Mouse (Mus musculus) MEL (cell line): Measurements from ENCODE around the gene Gm20521. TPM values are rescaled to one million over a fixed set of nuclear protein-coding genes. Genes with fewer than 3 reads are reported as not detected.

Experiments used
- DNase-seq: peaks from one replicate; pipeline ENCODE4 v3.0.0; 2011; ENCODE audit warnings: low read depth, low spot score
- H3K27ac ChIP-seq: 2 replicates; pipeline ENCODE4 v1.5.1; 2012; ENCODE audit warnings: low read depth, mild to moderate bottlenecking, control low read depth, low read length, moderate library complexity; ENCODE audit not compliant: control insufficient read depth
- H3K27me3 ChIP-seq, 2 experiments: fragments of 150-350 bp in 1 of 2; sonication (generic) in 1 of 2; 2 replicates each; pipeline ENCODE4 v1.6.1; 2012; ENCODE audit warnings: low read length in 2 of 2, mild to moderate bottlenecking in 2 of 2, improper control_type of control experiment in 1 of 2, moderate library complexity in 1 of 2; ENCODE audit not compliant: insufficient read depth in 2 of 2, control insufficient read depth in 1 of 2
- H3K36me3 ChIP-seq, 2 experiments: 2 replicates each; pipeline ENCODE4 v1.6.1; 2012 to 2014; ENCODE audit warnings: low read length in 2 of 2, improper control_type of control experiment in 1 of 2, inconsistent platforms in 1 of 2, mild to moderate bottlenecking in 1 of 2; ENCODE audit not compliant: insufficient read depth in 2 of 2, control insufficient read depth in 1 of 2
- H3K4me1 ChIP-seq, 2 experiments: fragments of 150-350 bp in 1 of 2; sonication (generic) in 1 of 2; 2 replicates each; pipeline ENCODE4 v1.6.1; 2012; ENCODE audit warnings: low read length in 2 of 2, improper control_type of control experiment in 1 of 2, mild to moderate bottlenecking in 1 of 2; ENCODE audit not compliant: insufficient read depth in 2 of 2, control insufficient read depth in 1 of 2
- H3K4me3 ChIP-seq, 2 experiments: fragments of 150-350 bp in 1 of 2; sonication (generic) in 1 of 2; 2 replicates each; pipeline ENCODE4 v1.5.1; 2012; ENCODE audit warnings: low read depth in 2 of 2, low read length in 2 of 2, mild to moderate bottlenecking in 2 of 2, moderate library complexity in 2 of 2, control low read depth in 1 of 2, improper control_type of control experiment in 1 of 2; ENCODE audit not compliant: control insufficient read depth in 1 of 2, insufficient read depth in 1 of 2
- H3K79me2 ChIP-seq: 2 replicates; pipeline ENCODE4 v1.6.1; 2012; ENCODE audit warnings: mild to moderate bottlenecking, low read length, moderate library complexity; ENCODE audit not compliant: control insufficient read depth, poor library complexity, insufficient read depth
- H3K9ac ChIP-seq: 2 replicates; pipeline ENCODE4 v1.6.1; 2012; ENCODE audit warnings: low read depth, mild to moderate bottlenecking, control low read depth, low read length, moderate library complexity; ENCODE audit not compliant: control insufficient read depth, poor library complexity, severe bottlenecking
- H3K9me3 ChIP-seq: fragments of 150-350 bp; sonication (generic); replicated peaks from 2 replicates; pipeline ENCODE4 v1.6.1; 2012; ENCODE audit warnings: mild to moderate bottlenecking, low read length, improper control_type of control experiment, moderate library complexity; ENCODE audit not compliant: insufficient read depth
- BHLHE40 ChIP-seq: IDR thresholded peaks from 2 replicates; pipeline ENCODE4 v1.6.1; 2012; ENCODE audit warnings: low read depth, mild to moderate bottlenecking, inconsistent platforms, low read length, improper control_type of control experiment, borderline replicate concordance
- CHD1 ChIP-seq: IDR thresholded peaks from 2 replicates; pipeline ENCODE4 v1.6.1; 2012; ENCODE audit warnings: low read depth, mild to moderate bottlenecking, inconsistent platforms, low read length, improper control_type of control experiment
- CTCF ChIP-seq, 3 experiments: IDR thresholded peaks in 2 of 3; conservative IDR thresholded peaks in 1 of 3; 2 replicates each; pipeline ENCODE4 v1.5.1; 2011 to 2012; ENCODE audit warnings: low read length in 3 of 3, low read depth in 2 of 3, mild to moderate bottlenecking in 2 of 3, improper control_type of control experiment in 1 of 3, inconsistent platforms in 1 of 3, mixed read lengths in 1 of 3, moderate library complexity in 1 of 3; ENCODE audit not compliant: control insufficient read depth in 1 of 3, insufficient read depth in 1 of 3, poor library complexity in 1 of 3, severe bottlenecking in 1 of 3
- EP300 ChIP-seq, 2 experiments: IDR thresholded peaks; 2 replicates each; pipeline ENCODE4 v1.6.1; 2011; ENCODE audit warnings: improper control_type of control experiment in 2 of 2, low read length in 2 of 2, low read depth in 1 of 2, mild to moderate bottlenecking in 1 of 2
- ETS1 ChIP-seq: IDR thresholded peaks from 2 replicates; pipeline ENCODE4 v1.6.1; 2012; ENCODE audit warnings: low read depth, mild to moderate bottlenecking, inconsistent platforms, low read length, improper control_type of control experiment, moderate library complexity
- GABPA ChIP-seq: IDR thresholded peaks from 2 replicates; pipeline ENCODE4 v1.6.1; 2012; ENCODE audit warnings: low read depth, mild to moderate bottlenecking, inconsistent platforms, low read length, improper control_type of control experiment, moderate library complexity
- GATA1 ChIP-seq: IDR thresholded peaks from 2 replicates; pipeline ENCODE4 v1.6.1; 2011; ENCODE audit warnings: low read depth, low read length, improper control_type of control experiment
- MAFK ChIP-seq: IDR thresholded peaks from 2 replicates; pipeline ENCODE4 v1.6.1; 2011; ENCODE audit warnings: low read depth, mild to moderate bottlenecking, low read length, improper control_type of control experiment, borderline replicate concordance
- MAX ChIP-seq: IDR thresholded peaks from 2 replicates; pipeline ENCODE4 v1.6.1; 2011; ENCODE audit warnings: low read length, improper control_type of control experiment
- MAZ ChIP-seq: IDR thresholded peaks from 2 replicates; pipeline ENCODE4 v1.6.1; 2012; ENCODE audit warnings: low read depth, mild to moderate bottlenecking, inconsistent platforms, low read length, improper control_type of control experiment
- MEF2A ChIP-seq: IDR thresholded peaks from 2 replicates; pipeline ENCODE4 v1.6.1; 2014; ENCODE audit warnings: low read depth, mild to moderate bottlenecking, inconsistent platforms, low read length, improper control_type of control experiment; ENCODE audit not compliant: poor library complexity, insufficient replicate concordance, severe bottlenecking; ENCODE audit errors: extremely low read depth
- MYB ChIP-seq: IDR thresholded peaks from 2 replicates; pipeline ENCODE4 v1.6.1; 2011; ENCODE audit warnings: mild to moderate bottlenecking, low read depth, low read length, improper control_type of control experiment
- MYC ChIP-seq: IDR thresholded peaks from 2 replicates; pipeline ENCODE4 v1.6.1; 2011; ENCODE audit warnings: low read depth, mild to moderate bottlenecking, low read length, improper control_type of control experiment, moderate library complexity
- POLR2AphosphoS5 ChIP-seq: IDR thresholded peaks from 2 replicates; pipeline ENCODE4 v1.6.1; 2012; ENCODE audit warnings: low read depth, borderline replicate concordance, mild to moderate bottlenecking, inconsistent platforms, low read length, moderate library complexity, mixed read lengths
- RAD21 ChIP-seq: IDR thresholded peaks from 2 replicates; pipeline ENCODE4 v1.6.1; 2011; ENCODE audit warnings: mild to moderate bottlenecking, low read depth, low read length, improper control_type of control experiment
- SIN3A ChIP-seq: IDR thresholded peaks from 2 replicates; pipeline ENCODE4 v1.6.1; 2012; ENCODE audit warnings: low read length, improper control_type of control experiment, inconsistent platforms
- SMC3 ChIP-seq: IDR thresholded peaks from 2 replicates; pipeline ENCODE4 v1.6.1; 2011; ENCODE audit warnings: low read depth, low read length, improper control_type of control experiment
- TAL1 ChIP-seq: IDR thresholded peaks from 2 replicates; pipeline ENCODE4 v1.6.1; 2012; ENCODE audit warnings: mild to moderate bottlenecking, inconsistent platforms, low read length, moderate library complexity, mixed read lengths
- TCF12 ChIP-seq: IDR thresholded peaks from 2 replicates; pipeline ENCODE4 v1.6.1; 2014; ENCODE audit warnings: low read depth, mild to moderate bottlenecking, inconsistent platforms, low read length, improper control_type of control experiment, moderate library complexity
- ZC3H11A ChIP-seq: IDR thresholded peaks from 2 replicates; pipeline ENCODE4 v1.6.1; 2012; ENCODE audit warnings: low read depth, mild to moderate bottlenecking, inconsistent platforms, low read length, improper control_type of control experiment
- ZKSCAN1 ChIP-seq: IDR thresholded peaks from 2 replicates; pipeline ENCODE4 v1.6.1; 2012; ENCODE audit warnings: low read depth, mild to moderate bottlenecking, inconsistent platforms, low read length, improper control_type of control experiment, moderate library complexity
- ZMIZ1 ChIP-seq: IDR thresholded peaks from 2 replicates; pipeline ENCODE4 v1.6.1; 2012; ENCODE audit warnings: low read depth, mild to moderate bottlenecking, inconsistent platforms, low read length, improper control_type of control experiment, moderate library complexity
- ZNF384 ChIP-seq: IDR thresholded peaks from 2 replicates; pipeline ENCODE4 v1.6.1; 2012; ENCODE audit warnings: low read depth, mild to moderate bottlenecking, inconsistent platforms, low read length, improper control_type of control experiment
- polyA plus RNA-seq, 2 experiments: library from polyadenylated mRNA; stranded (reverse) in 1 of 2; unstranded in 1 of 2; fragments of >175 nt in 1 of 2; fragments of >200 nt in 1 of 2; gene quantifications; 2 replicates each; pipeline versions ENCODE4 v1.2.1 to v1.2.4; 2012; ENCODE audit warnings: low replicate concordance in 2 of 2, low read depth in 1 of 2; ENCODE audit not compliant: insufficient read length in 2 of 2, insufficient read depth in 1 of 2, missing spikeins in 1 of 2
- total RNA-seq: library from RNA; depleted of rRNA; stranded (reverse); fragments of 300-350 nt; gene quantifications from 2 replicates; pipeline ENCODE4 v1.2.3, GENCODE M21; 2012

Gene Gm20521
- total and polyA plus RNA-seq, 3 experiments = 0.58 to 3.4 TPM; not detected in 1

DNA sequence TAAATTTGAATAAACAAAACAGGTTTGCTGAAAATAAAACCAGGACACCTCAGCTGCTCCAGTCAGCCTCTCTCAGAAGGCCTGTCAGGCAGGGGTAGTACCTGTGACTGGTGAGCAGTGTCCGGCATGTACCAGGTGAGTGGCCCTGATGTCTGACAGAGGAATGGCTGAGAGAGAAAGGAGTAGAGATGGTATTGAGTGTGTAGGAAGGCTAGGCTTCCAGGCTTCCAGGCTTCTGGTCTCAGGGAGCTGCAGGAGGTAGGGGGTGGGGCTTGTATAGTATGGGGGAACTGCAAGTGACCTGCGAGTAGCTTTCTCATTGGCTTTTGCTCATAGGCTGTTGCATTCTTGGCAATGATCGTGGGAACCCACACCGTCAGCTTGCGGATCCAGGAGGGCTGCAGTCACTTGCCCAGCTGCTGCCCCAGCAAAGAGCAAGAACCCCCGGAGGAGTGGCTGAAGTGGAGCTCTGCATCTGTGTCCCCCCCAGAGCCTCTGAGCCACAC, 49.5 kb downstream of the Gm20521 start, which contains the start of gene Il25:
Gene Il25 (plus strand): TSS at position 51 of the 506 bp plus-strand sequence.
- no peak within 1 kb of the TSS for H3K27ac ChIP-seq
- no peaks in the 10 kb centered on the region for H3K79me2 ChIP-seq
- TF ChIP-seq SMC3 = no peak
- no peak for TF ChIP-seq BHLHE40
- TF ChIP-seq GATA1 = no peak
- no peak for TF ChIP-seq ZNF384
- no peak for TF ChIP-seq SIN3A
- no peak for TF ChIP-seq TCF12
- TF ChIP-seq MAZ = no peak
- TF ChIP-seq MEF2A = no peak
- TF ChIP-seq MAFK = no peak
- no peak for TF ChIP-seq ZKSCAN1
- no peak for TF ChIP-seq RAD21
- no peak for TF ChIP-seq EP300 (IDR thresholded peaks at IDR 0.05; ENCODE audit: low read depth in 1 of 2, low read length in 2 of 2)
- no peak for TF ChIP-seq MYC
- TF ChIP-seq TAL1 = no peak
- TF ChIP-seq MYB = no peak
- TF ChIP-seq ZMIZ1 = no peak
- TF ChIP-seq ZC3H11A = no peak
- TF ChIP-seq GABPA = no peak
- no peak within 1 kb of the TSS for H3K4me3 ChIP-seq
- peaks cover 0 to 8% of the 10 kb centered on the region in 2 experiments; a peak in 1 of 4 replicates for H3K4me1 ChIP-seq
- no peaks in the 10 kb centered on the region for H3K9me3 ChIP-seq
- DNase-seq = peak; percentile 33
- peaks cover 0 to 5% of the 10 kb centered on the region in 2 experiments; a peak in 1 of 4 replicates for H3K36me3 ChIP-seq
- H3K27me3 ChIP-seq = peaks cover 0 to 4% of the 10 kb centered on the region in 2 experiments; a peak in 3 of 4 replicates
- no peak within 1 kb of the TSS for H3K9ac ChIP-seq

- peaks cover 0 to 5% of the 10 kb centered on the region in 2 experiments; a peak in 1 of 4 replicates for H3K36me3 ChIP-seq
- H3K27ac ChIP-seq = no peak within 1 kb of the TSS
- no peak for TF ChIP-seq CHD1
- no peak for TF ChIP-seq POLR2AphosphoS5
- no peak for TF ChIP-seq MEF2A
- TF ChIP-seq EP300 (IDR thresholded peaks at IDR 0.05; ENCODE audit: low read depth in 1 of 2, low read length in 2 of 2) = no peak
- TF ChIP-seq CTCF (IDR thresholded peaks at IDR 0.05 in 2 of 3, conservative IDR thresholded peaks at IDR 0.05 in 1 of 3; ENCODE audit: control insufficient read depth in 1 of 3, insufficient read depth in 1 of 3, low read depth in 2 of 3, low read length in 3 of 3, poor library complexity in 1 of 3, severe bottlenecking in 1 of 3) = 0 out of 6 replicates have a peak, but pooled peaks of 1 of the 3 experiments have one; percentile 6
- no peak for TF ChIP-seq MAX
- TF ChIP-seq ETS1 = no peak
- no peaks in the 10 kb centered on the region for H3K9me3 ChIP-seq
- peaks cover 0 to 8% of the 10 kb centered on the region in 2 experiments; a peak in 1 of 4 replicates for H3K4me1 ChIP-seq
- H3K79me2 ChIP-seq = no peaks in the 10 kb centered on the region
- H3K9ac ChIP-seq = no peak within 1 kb of the TSS
- H3K4me3 ChIP-seq = no peak within 1 kb of the TSS
- DNase-seq = no peak
- H3K27me3 ChIP-seq = peaks cover 0 to 1% of the 10 kb centered on the region in 2 experiments; a peak in 3 of 4 replicates
These were observed 52.9 kb downstream of the Gm20521 start, which contains the start of gene Cmtm5 for GRCm38 (mm10) chr14:54935904-54936830. Gene Cmtm5 (plus strand): TSS chr14:54936261.
